Mouse (Mus musculus) hindbrain, embryonic 11.5 days (tissue): ENCODE measurements at regions not wholly inside any gene's neighbourhood (a gene's known extent, or its start where the extent isn't known, plus 50 kb on each side); places are given as distances from the start of the nearest gene placed in this dataset.

Source experiments
- ATAC-seq: fragments of 200-750 bp; cut with Nextera tagmentation; 2 replicates; pipeline ENCODE4 v1.8.0; 2017; ENCODE audit warnings: mild to moderate bottlenecking, moderate TSS enrichment, moderate library complexity; ENCODE audit not compliant: low FRiP score
- DNase-seq: peaks from one replicate; pipeline ENCODE4 v3.0.0-alpha.2; 2015; ENCODE audit warnings: low spot score
- H3K27ac ChIP-seq: fragments of 300-500 bp; sonication (generic); 2 replicates; pipeline ENCODE4 v1.5.1; 2014; ENCODE audit warnings: mild to moderate bottlenecking, low read depth, low read length
- H3K27me3 ChIP-seq: fragments of 300-500 bp; sonication (generic); 2 replicates; pipeline ENCODE4 v1.6.1; 2014; ENCODE audit warnings: mild to moderate bottlenecking, low read length, moderate library complexity, mixed read lengths; ENCODE audit not compliant: control insufficient read depth, insufficient read depth
- H3K36me3 ChIP-seq: fragments of 300-500 bp; sonication (generic); 2 replicates; pipeline ENCODE4 v1.6.1; 2014; ENCODE audit warnings: mild to moderate bottlenecking, low read length, moderate library complexity, mixed read lengths; ENCODE audit not compliant: control insufficient read depth, insufficient read depth
- H3K4me1 ChIP-seq: fragments of 300-500 bp; sonication (generic); replicated peaks from 2 replicates; pipeline ENCODE4 v1.6.1; 2014; ENCODE audit warnings: low read length, mixed read lengths; ENCODE audit not compliant: control insufficient read depth, insufficient read depth
- H3K4me2 ChIP-seq: fragments of 300-500 bp; sonication (generic); replicated peaks from 2 replicates; pipeline ENCODE4 v1.6.1; 2014; ENCODE audit warnings: mild to moderate bottlenecking, low read depth, low read length
- H3K4me3 ChIP-seq: fragments of 300-500 bp; sonication (generic); 2 replicates; pipeline ENCODE4 v1.5.1; 2014; ENCODE audit warnings: low read depth, low read length
- H3K9ac ChIP-seq: fragments of 300-500 bp; sonication (generic); 2 replicates; pipeline ENCODE4 v1.6.1; 2014; ENCODE audit warnings: low read depth, low read length
- H3K9me3 ChIP-seq: fragments of 300-500 bp; sonication (generic); 2 replicates; pipeline ENCODE4 v1.6.1; 2016; ENCODE audit warnings: low read length; ENCODE audit not compliant: control insufficient read depth
- WGBS: fragments of 180-500 bp; shearing (Covaris S2); extraction: QIAGEN DNeasy Blood & Tissue Kit; methylation state at CpG from one replicate; pipeline ENCODE4 v1.1.7; 2014; 5-methylcytosine and 5-hydroxymethylcytosine counted together

DNA sequence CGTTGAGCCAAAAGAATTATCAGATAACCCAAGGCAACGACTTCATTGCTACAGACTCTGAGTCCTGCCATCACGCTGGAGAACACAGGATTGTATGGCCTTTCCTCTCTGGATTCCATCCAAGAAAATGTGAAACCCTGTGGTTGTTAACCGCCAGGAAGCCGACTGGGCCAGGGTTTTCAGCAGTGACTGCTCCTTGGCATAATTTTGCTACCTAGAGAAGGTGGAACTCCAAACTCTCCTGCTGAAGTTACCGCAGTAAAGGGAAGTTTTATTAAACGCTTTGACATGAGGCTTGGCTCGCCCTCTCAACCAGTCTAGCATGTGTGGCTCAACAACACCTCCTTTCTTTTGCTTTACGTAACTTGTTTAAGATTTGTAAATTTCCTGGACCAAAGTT lies 116.9 kb downstream of the Wif1 start:
- no peak overlapping the region for H3K4me3 ChIP-seq
- H3K27ac ChIP-seq = no peak overlapping the region
- no peaks in the 10 kb centered on the region for H3K36me3 ChIP-seq
- no peak for ATAC-seq
- H3K4me1 ChIP-seq = no peaks in the 10 kb centered on the region
- DNase-seq = no peak
- H3K27me3 ChIP-seq = no peaks in the 10 kb centered on the region
- H3K9me3 ChIP-seq = no peaks in the 10 kb centered on the region
- WGBS = 87% methylated on average over 9 of the region's 9 CpGs
- H3K4me2 ChIP-seq = no peak overlapping the region
- H3K9ac ChIP-seq = no peak overlapping the region

DNA sequence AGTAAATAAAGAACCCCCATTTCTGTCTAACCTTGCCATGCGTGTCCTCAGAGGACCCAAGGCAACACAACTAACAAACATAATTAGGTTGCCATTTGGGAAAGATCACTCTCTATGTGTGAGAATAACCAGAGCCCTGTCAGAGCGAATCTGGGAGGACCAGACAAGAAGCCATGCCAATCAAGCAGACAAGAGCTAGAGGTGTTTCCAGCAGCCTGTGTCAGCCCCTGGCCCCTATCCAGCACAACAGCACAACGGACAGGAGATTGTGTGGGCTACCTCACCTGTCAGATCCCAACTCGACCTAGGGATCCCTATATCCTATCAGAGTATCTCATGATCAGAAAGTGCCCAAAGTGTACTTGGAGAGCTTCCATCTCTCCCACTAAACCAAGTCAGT lies 119.9 kb downstream of the Wif1 start:
- Histone ChIP-seq H3K27me3 (no peaks in the 10 kb centered on the region), H3K4me2 (no peak overlapping the region), H3K9ac (no peak overlapping the region), H3K4me1 (no peaks in the 10 kb centered on the region), H3K36me3 (no peaks in the 10 kb centered on the region), H3K27ac (no peak overlapping the region), H3K9me3 (no peaks in the 10 kb centered on the region), H3K4me3 (no peak overlapping the region)
- ATAC-seq (no peak), DNase-seq (no peak)
- 83% methylated on average over 4 of the region's 4 CpGs for WGBS

DNA sequence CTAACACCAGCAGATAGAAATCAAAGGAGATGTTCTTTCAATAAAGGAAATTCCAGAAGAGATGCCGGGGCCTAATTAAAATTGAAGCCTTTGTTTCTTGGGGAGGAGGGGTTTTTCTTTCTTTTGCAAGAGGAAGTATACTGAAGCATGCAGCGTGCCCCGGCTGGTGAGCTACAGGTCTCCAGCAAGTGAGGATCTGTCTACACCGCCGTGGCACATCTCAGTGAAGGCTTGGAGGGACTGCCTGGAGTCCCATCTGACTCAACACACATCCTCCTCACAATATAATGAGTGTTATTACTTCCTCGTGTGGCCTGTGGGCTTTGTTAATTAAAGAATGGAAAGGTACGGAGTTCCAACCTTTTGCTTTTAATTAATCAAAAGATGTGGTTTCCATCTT lies 126.7 kb downstream of the Wif1 start:
- no peak for ATAC-seq
- Histone ChIP-seq H3K4me1 (no peaks in the 10 kb centered on the region), H3K4me2 (no peak overlapping the region), H3K27me3 (no peaks in the 10 kb centered on the region), H3K36me3 (no peaks in the 10 kb centered on the region), H3K9me3 (no peaks in the 10 kb centered on the region), H3K27ac (no peak overlapping the region), H3K4me3 (no peak overlapping the region), H3K9ac (no peak overlapping the region)
- 62% methylated on average over 7 of the region's 7 CpGs for WGBS
- no peak for DNase-seq

DNA sequence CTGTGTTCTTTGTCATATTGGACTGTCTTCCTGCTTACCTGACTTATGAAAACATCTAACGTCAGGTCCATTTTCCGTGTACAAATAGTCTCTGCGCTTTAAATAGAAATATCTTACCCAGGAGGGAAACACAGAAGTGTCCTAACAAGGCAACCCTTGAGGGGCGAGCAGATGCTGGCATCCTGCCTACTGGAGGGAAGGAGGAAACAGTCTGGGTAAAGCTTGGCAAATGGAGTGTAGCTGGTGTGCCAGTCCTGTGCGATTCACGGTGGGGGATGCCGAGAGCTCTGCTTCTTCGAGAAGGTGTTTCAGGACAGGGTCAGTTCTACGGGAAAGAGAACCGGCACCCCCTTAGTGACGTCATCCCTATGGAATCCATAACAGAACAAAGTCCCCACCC lies 127.4 kb downstream of the Wif1 start:
- ATAC-seq (no peak), DNase-seq (no peak)
- Histone ChIP-seq H3K27me3 (no peaks in the 10 kb centered on the region), H3K4me3 (no peak overlapping the region), H3K4me2 (no peak overlapping the region), H3K9me3 (no peaks in the 10 kb centered on the region), H3K9ac (no peak overlapping the region), H3K36me3 (no peaks in the 10 kb centered on the region), H3K27ac (no peak overlapping the region), H3K4me1 (no peaks in the 10 kb centered on the region)
- WGBS = 92% methylated on average over 11 of the region's 11 CpGs

DNA sequence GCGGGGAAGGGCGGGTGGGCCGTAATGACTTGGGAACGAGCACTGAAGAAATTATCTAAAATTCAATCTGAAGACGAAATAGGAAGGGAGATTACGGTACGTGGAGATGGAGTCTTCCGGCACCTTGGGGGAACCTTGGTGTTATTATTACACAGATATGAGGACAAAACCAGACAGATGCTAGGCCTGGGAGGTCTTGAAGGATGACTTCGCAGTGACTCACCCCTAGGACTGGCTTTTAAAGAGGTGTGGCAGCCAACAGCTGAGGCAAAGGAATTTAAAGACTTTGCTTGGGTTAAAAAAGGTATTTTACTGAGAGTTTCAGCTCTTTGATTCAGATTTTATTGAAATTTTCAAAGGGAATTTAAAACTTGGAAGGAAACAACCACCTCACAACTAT lies 140.3 kb downstream of the Wif1 start:
- no peak for ATAC-seq
- Histone ChIP-seq H3K4me3 (no peak overlapping the region), H3K9ac (no peak overlapping the region), H3K9me3 (no peaks in the 10 kb centered on the region), H3K4me1 (no peaks in the 10 kb centered on the region), H3K27me3 (no peaks in the 10 kb centered on the region), H3K27ac (no peak overlapping the region), H3K4me2 (no peak overlapping the region), H3K36me3 (no peaks in the 10 kb centered on the region)
- WGBS = 95% methylated on average over 9 of the region's 9 CpGs
- no peak for DNase-seq

DNA sequence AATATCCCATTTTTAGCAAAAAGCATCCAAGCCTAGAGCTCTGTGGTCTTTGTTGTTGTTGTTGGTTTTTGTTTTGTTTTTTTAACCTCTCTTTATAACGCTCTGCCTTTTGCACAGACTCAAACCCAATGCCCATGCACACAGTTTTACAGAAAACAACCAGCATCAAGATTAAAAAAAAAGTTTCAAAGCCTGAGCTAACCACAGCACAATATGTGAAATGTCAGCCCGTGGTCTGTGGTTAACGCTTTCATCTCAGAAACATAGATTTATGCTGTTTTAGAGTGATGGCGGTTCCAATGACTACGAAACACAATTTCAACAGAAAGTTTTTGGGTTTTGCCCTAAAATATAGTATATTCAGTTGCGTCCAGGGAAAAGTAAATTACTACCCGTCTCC lies 155.4 kb downstream of the Wif1 start:
- Histone ChIP-seq H3K27ac (no peak overlapping the region), H3K36me3 (no peaks in the 10 kb centered on the region), H3K4me3 (no peak overlapping the region), H3K27me3 (no peaks in the 10 kb centered on the region), H3K9ac (no peak overlapping the region), H3K9me3 (no peaks in the 10 kb centered on the region), H3K4me1 (no peaks in the 10 kb centered on the region), H3K4me2 (no peak overlapping the region)
- 96% methylated on average over 7 of the region's 7 CpGs for WGBS
- ATAC-seq = no peak
- DNase-seq = no peak

DNA sequence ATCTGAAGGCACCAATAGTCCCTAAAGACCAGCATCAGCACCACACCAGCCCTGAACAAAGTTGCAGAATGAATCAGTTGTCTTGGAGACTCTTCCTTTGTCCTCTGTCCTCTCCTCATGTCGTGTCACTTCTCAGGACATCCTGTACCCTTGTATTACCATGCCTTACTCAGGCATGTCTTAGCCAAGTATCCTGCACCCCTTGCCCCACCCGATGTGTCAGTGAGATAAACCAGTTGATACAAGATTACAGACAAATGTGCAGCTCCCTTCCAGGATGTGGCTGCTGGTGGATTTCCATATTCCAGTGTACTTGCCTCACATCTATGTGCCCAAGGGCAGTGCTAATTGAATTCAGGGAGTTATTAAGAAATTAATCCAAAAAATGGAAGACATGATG lies 151.8 kb downstream of the Tbc1d30 start:
- no peak for ATAC-seq
- no peak for DNase-seq
- WGBS = 74% methylated on average over 2 of the region's 2 CpGs

DNA sequence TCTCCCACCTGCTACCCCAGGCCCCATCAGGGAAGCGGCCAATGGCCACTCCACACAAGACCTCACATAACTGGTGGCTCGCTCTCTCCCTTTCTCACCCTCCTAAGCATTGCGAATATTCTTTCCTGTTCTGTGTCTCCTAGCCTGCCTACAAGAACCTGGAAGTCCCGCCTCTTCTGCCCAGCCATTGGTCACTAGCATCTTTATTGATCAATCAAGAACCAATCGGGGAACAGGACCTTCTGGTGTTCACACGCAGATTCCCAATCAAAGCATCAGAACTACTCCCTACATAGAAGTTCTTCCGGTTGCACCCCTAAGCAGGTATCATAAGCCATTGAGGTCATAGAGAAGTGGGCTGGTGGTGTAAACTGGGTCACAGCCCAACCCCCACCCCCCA lies 148.5 kb downstream of the Tbc1d30 start:
- DNase-seq (peak; percentile 7), ATAC-seq (no peak)
- Histone ChIP-seq H3K4me2 (no peak overlapping the region), H3K9me3 (no peaks in the 10 kb centered on the region), H3K4me3 (no peak overlapping the region), H3K4me1 (no peaks in the 10 kb centered on the region; the same call in 1 of the 2 replicates), H3K9ac (no peak overlapping the region), H3K27ac (no peak overlapping the region), H3K27me3 (no peaks in the 10 kb centered on the region), H3K36me3 (no peaks in the 10 kb centered on the region)
- 90% methylated on average over 7 of the region's 7 CpGs for WGBS

More for the DNA sequence above, 151.8 kb downstream of the Tbc1d30 start:
- Histone ChIP-seq H3K4me3 (no peak overlapping the region), H3K27ac (no peak overlapping the region), H3K36me3 (no peaks in the 10 kb centered on the region), H3K4me1 (no peaks in the 10 kb centered on the region), H3K9me3 (no peaks in the 10 kb centered on the region), H3K9ac (no peak overlapping the region), H3K4me2 (no peak overlapping the region), H3K27me3 (no peaks in the 10 kb centered on the region)

DNA sequence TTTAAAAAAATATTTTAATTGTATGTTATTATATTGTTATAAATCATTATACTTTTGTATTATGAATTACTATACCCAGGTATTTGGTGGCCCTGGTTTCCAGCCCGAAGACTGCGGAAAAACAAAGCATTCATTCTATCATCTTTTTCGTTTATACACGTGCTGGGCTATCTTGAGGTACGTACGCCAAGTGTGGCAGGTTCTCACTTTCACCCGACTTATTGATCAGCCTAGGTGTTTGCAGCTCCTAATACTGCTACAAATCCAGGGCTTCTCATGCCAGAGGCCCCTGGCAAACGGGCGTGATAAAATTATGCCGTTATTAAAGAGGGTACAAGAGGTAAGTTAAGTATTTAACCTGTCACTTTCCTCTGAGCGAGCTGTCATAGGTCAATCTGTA lies 145.5 kb downstream of the Tbc1d30 start:
- ATAC-seq (peak; percentile 10; the same call in 1 of the 2 replicates), DNase-seq (no peak)
- H3K4me3 ChIP-seq = no peak overlapping the region
- H3K9ac ChIP-seq = no peak overlapping the region
- no peaks in the 10 kb centered on the region for H3K9me3 ChIP-seq
- no peaks in the 10 kb centered on the region for H3K27me3 ChIP-seq
- no peaks in the 10 kb centered on the region for H3K36me3 ChIP-seq
- H3K4me2 ChIP-seq = no peak overlapping the region
- H3K4me1 ChIP-seq = no peaks in the 10 kb centered on the region; the same call in 1 of the 2 replicates
- H3K27ac ChIP-seq = no peak overlapping the region
- WGBS = 86% methylated on average over 11 of the region's 11 CpGs
